Mouse (Mus musculus): ENCODE data around the gene Eipr1. TPM values are rescaled to one million over a fixed set of nuclear protein-coding genes. Genes with fewer than 3 reads are reported as not detected.

Gene Eipr1
- polyA plus RNA-seq, 1 experiment from 2014 or later, result 15.5 TPM

DNA sequence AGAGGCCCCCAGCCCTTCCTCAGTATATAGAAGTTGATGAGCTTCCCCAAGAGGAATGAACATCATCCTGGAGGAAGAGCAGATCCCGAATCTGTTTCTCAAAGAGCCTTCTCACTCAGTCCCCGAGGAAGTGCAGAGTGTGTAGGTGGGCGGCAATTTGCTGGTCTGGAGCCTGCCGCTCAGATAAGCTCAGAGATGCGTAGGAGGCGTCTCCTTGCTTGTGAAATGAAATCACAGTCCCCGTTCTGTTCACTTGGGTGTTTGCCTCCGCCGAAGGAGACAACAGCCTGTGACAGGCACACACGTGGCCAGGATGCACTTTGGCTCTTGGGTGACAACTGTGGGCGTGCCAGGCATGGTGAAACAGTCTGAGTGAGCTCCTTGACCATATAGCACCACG lies 120.7 kb downstream of the Eipr1 start:
- TF ChIP-seq EP300 (IDR thresholded peaks at IDR 0.05; ENCODE audit: low read depth), result no peak
- TF ChIP-seq CTCF (IDR thresholded peaks at IDR 0.05; ENCODE audit: low read depth), result no peak
- ATAC-seq (no peak), DNase-seq (no peak)
- H3K36me3 ChIP-seq (replicated peaks; ENCODE audit: insufficient read depth, low read length), result no peaks in the 10 kb centered on the region
- H3K4me2 ChIP-seq (ENCODE audit: low read depth, low read length), result no peak overlapping the region
- H3K27ac ChIP-seq (ENCODE audit: low read depth), result no peak overlapping the region
- H3K9me3 ChIP-seq (ENCODE audit: low read length), result no peaks in the 10 kb centered on the region
- WGBS (ENCODE audit: insufficient replicate concordance), result 70% methylated on average over 12 of the region's 12 CpGs
- H3K27me3 ChIP-seq (ENCODE audit: insufficient read depth, low read length), result no peaks in the 10 kb centered on the region
- no peak overlapping the region for H3K9ac ChIP-seq (replicated peaks)
- H3K4me3 ChIP-seq (ENCODE audit: low read depth, low read length), result no peak overlapping the region
- no peaks in the 10 kb centered on the region for H3K4me1 ChIP-seq (ENCODE audit: insufficient read depth)

DNA sequence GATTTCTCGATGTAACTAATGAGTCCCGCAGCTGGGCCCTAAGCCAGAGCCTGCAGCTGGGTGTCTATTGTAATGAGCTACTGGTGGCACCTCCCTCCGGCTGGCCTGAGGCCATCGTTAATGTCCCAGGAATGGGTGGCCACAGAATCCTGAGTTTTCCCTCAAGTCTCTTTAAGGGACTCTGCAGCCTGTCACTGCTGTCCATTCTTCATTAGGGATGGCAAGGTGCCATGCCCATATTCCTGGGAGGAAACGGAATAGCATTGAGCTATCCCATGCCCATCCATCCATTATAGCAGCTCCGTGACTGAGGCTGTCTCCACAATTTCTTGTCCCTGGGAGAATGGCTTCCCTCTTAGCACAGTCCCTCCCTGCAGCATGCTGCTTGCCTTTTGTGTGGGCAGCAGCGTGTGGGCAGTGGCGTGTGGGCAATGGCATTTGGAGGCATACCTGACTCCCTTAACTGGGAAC lies 123.2 kb downstream of the Eipr1 start:
- Histone ChIP-seq H3K9me3 (ENCODE audit: low read length) (no peaks in the 10 kb centered on the region), H3K4me1 (ENCODE audit: insufficient read depth) (no peaks in the 10 kb centered on the region), H3K27me3 (ENCODE audit: insufficient read depth, low read length) (no peaks in the 10 kb centered on the region), H3K9ac (replicated peaks) (no peak overlapping the region), H3K4me3 (ENCODE audit: low read depth, low read length) (no peak overlapping the region), H3K4me2 (ENCODE audit: low read depth, low read length) (no peak overlapping the region), H3K27ac (ENCODE audit: low read depth) (no peak overlapping the region), H3K36me3 (replicated peaks; ENCODE audit: insufficient read depth, low read length) (no peaks in the 10 kb centered on the region)
- ATAC-seq (no peak), DNase-seq (no peak)
- WGBS (ENCODE audit: insufficient replicate concordance), result 75% methylated on average over 8 of the region's 8 CpGs
- TF ChIP-seq EP300 (IDR thresholded peaks at IDR 0.05; ENCODE audit: low read depth) (no peak), CTCF (IDR thresholded peaks at IDR 0.05; ENCODE audit: low read depth) (no peak)

DNA sequence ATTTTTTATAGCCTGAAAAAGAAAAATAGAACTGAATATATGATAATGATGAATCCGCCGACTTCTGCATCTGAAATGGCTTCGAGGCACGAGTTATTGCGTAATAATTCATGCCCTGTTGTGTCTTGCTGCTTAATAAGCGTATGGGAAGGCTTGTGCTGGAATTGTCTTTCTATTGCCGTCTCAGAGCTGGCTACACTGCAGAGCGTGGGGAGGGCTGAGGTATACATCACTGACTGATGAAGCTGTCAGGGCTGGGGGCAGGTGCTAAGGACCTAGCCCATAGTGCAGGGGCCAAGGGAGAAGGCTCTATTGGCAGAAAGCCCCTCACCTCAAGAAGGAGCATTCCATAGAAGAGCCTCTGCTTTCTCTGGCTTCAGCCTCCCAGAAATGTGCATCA lies 123.9 kb downstream of the Eipr1 start:
- no peaks in the 10 kb centered on the region for H3K4me1 ChIP-seq (ENCODE audit: insufficient read depth)
- H3K27ac ChIP-seq (ENCODE audit: low read depth), result no peak overlapping the region
- no peak overlapping the region for H3K4me3 ChIP-seq (ENCODE audit: low read depth, low read length)
- TF ChIP-seq EP300 (IDR thresholded peaks at IDR 0.05; ENCODE audit: low read depth), result no peak
- TF ChIP-seq CTCF (IDR thresholded peaks at IDR 0.05; ENCODE audit: low read depth), result no peak
- H3K36me3 ChIP-seq (replicated peaks; ENCODE audit: insufficient read depth, low read length), result no peaks in the 10 kb centered on the region
- WGBS (ENCODE audit: insufficient replicate concordance), result 77% methylated on average over 8 of the region's 8 CpGs
- H3K9me3 ChIP-seq (ENCODE audit: low read length), result no peaks in the 10 kb centered on the region
- no peaks in the 10 kb centered on the region for H3K27me3 ChIP-seq (ENCODE audit: insufficient read depth, low read length)
- no peak for ATAC-seq
- H3K4me2 ChIP-seq (ENCODE audit: low read depth, low read length), result no peak overlapping the region
- no peak for DNase-seq
- H3K9ac ChIP-seq (replicated peaks), result no peak overlapping the region

DNA sequence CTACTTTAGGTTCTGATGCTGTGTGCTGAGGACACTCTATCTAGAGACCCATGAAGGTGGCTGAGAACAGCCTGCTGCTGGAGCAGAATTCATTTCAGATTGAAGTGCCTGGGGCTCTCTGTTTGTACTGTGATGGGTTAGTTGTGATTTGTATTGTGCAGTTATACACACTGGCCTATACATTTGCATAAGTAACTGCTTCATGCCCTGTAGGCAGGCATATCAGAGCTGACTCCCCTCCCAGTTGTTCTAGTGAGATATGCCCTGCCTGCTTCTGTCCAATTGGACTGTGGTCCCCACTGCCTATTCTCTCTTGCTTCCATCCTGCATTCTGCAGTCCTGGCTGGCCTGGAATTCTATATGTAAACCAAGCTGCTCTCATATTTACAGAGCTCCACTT lies 128.9 kb downstream of the Eipr1 start:
- Histone ChIP-seq H3K9me3 (ENCODE audit: low read length) (no peaks in the 10 kb centered on the region), H3K4me1 (ENCODE audit: insufficient read depth) (no peaks in the 10 kb centered on the region), H3K4me2 (ENCODE audit: low read depth, low read length) (no peak overlapping the region), H3K27me3 (ENCODE audit: insufficient read depth, low read length) (no peaks in the 10 kb centered on the region), H3K4me3 (ENCODE audit: low read depth, low read length) (no peak overlapping the region), H3K36me3 (replicated peaks; ENCODE audit: insufficient read depth, low read length) (no peaks in the 10 kb centered on the region), H3K9ac (replicated peaks) (no peak overlapping the region), H3K27ac (ENCODE audit: low read depth) (no peak overlapping the region)
- no peak for TF ChIP-seq EP300 (IDR thresholded peaks at IDR 0.05; ENCODE audit: low read depth)
- TF ChIP-seq CTCF (IDR thresholded peaks at IDR 0.05; ENCODE audit: low read depth), result no peak
- DNase-seq (no peak), ATAC-seq (no peak)

GRCm38 (mm10) chr12:28887712-28888111 lies 136.1 kb downstream of the Eipr1 start:
- H3K36me3 ChIP-seq (replicated peaks; ENCODE audit: insufficient read depth, low read length), result no peaks in the 10 kb centered on the region
- no peaks in the 10 kb centered on the region for H3K27me3 ChIP-seq (ENCODE audit: insufficient read depth, low read length)
- DNase-seq, result no peak
- no peak overlapping the region for H3K4me2 ChIP-seq (ENCODE audit: low read depth, low read length)
- no peak for ATAC-seq
- H3K27ac ChIP-seq (ENCODE audit: low read depth), result no peak overlapping the region
- no peaks in the 10 kb centered on the region for H3K9me3 ChIP-seq (ENCODE audit: low read length)
- H3K9ac ChIP-seq (replicated peaks), result no peak overlapping the region
- TF ChIP-seq EP300 (IDR thresholded peaks at IDR 0.05; ENCODE audit: low read depth) (no peak), CTCF (IDR thresholded peaks at IDR 0.05; ENCODE audit: low read depth) (0 out of 2 replicates have a peak, but pooled peaks have one; percentile 7)
- H3K4me3 ChIP-seq (ENCODE audit: low read depth, low read length), result no peak overlapping the region
- WGBS (ENCODE audit: insufficient replicate concordance), result 77% methylated on average over 6 of the region's 6 CpGs
- H3K4me1 ChIP-seq (ENCODE audit: insufficient read depth), result no peaks in the 10 kb centered on the region

GRCm38 (mm10) chr12:28889068-28889674 lies 137.6 kb downstream of the Eipr1 start:
- Histone ChIP-seq H3K27me3 (ENCODE audit: insufficient read depth, low read length) (no peaks in the 10 kb centered on the region), H3K36me3 (replicated peaks; ENCODE audit: insufficient read depth, low read length) (no peaks in the 10 kb centered on the region), H3K27ac (ENCODE audit: low read depth) (no peak overlapping the region), H3K9me3 (ENCODE audit: low read length) (no peaks in the 10 kb centered on the region), H3K4me2 (ENCODE audit: low read depth, low read length) (no peak overlapping the region), H3K4me1 (ENCODE audit: insufficient read depth) (no peaks in the 10 kb centered on the region), H3K9ac (replicated peaks) (no peak overlapping the region), H3K4me3 (ENCODE audit: low read depth, low read length) (no peak overlapping the region)
- WGBS (ENCODE audit: insufficient replicate concordance), result 55% methylated on average over 7 of the region's 7 CpGs
- DNase-seq (no peak), ATAC-seq (no peak)
- TF ChIP-seq CTCF (IDR thresholded peaks at IDR 0.05; ENCODE audit: low read depth) (no peak), EP300 (IDR thresholded peaks at IDR 0.05; ENCODE audit: low read depth) (no peak)

DNA sequence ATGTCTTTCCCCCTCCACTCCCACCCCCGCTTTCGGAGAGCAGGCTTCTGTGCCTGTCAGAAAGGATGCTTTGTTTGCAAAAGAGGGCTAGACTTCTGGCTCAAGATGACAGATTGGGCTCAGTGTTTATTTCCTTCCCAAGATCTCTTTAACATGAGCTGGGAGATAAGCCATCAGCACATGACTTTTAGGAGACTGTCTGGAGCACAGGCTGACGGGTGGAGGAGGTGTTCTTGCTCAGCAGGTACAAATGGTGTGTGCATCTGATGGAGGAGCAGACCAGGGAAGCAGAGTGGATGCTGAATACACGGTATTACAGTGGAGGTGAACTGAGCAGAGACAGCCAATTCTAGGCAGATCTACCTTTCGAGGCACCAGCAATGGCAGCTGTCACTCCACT lies 139.9 kb downstream of the Eipr1 start:
- WGBS (ENCODE audit: insufficient replicate concordance), result 61% methylated on average over 5 of the region's 5 CpGs
- DNase-seq, result no peak

More for the DNA sequence above, 139.9 kb downstream of the Eipr1 start:
- Histone ChIP-seq H3K4me1 (ENCODE audit: insufficient read depth) (no peaks in the 10 kb centered on the region), H3K4me3 (ENCODE audit: low read depth, low read length) (no peak overlapping the region), H3K9ac (replicated peaks) (no peak overlapping the region), H3K4me2 (ENCODE audit: low read depth, low read length) (no peak overlapping the region), H3K27ac (ENCODE audit: low read depth) (no peak overlapping the region), H3K27me3 (ENCODE audit: insufficient read depth, low read length) (no peaks in the 10 kb centered on the region), H3K9me3 (ENCODE audit: low read length) (no peaks in the 10 kb centered on the region), H3K36me3 (replicated peaks; ENCODE audit: insufficient read depth, low read length) (no peaks in the 10 kb centered on the region)
- TF ChIP-seq EP300 (IDR thresholded peaks at IDR 0.05; ENCODE audit: low read depth) (no peak), CTCF (IDR thresholded peaks at IDR 0.05; ENCODE audit: low read depth) (no peak)
- ATAC-seq, result no peak
